Mouse (Mus musculus) layer of hippocampus, postnatal 25 days (tissue): ENCODE measurements at regions not wholly inside any gene's neighbourhood (a gene's known extent, or its start where the extent isn't known, plus 50 kb on each side); places are given as distances from the start of the nearest gene placed in this dataset.
A peak's percentile ranks its signal among the peaks of the same experiment; 100 is the strongest.

ENCODE experiments used
- DNase-seq, 2 experiments: peaks; one replicate each; pipeline ENCODE4 v3.0.0; 2022; ENCODE audit warnings: mixed read lengths in 2 of 2, low spot score in 1 of 2; ENCODE audit errors: extremely low spot score in 1 of 2

DNA sequence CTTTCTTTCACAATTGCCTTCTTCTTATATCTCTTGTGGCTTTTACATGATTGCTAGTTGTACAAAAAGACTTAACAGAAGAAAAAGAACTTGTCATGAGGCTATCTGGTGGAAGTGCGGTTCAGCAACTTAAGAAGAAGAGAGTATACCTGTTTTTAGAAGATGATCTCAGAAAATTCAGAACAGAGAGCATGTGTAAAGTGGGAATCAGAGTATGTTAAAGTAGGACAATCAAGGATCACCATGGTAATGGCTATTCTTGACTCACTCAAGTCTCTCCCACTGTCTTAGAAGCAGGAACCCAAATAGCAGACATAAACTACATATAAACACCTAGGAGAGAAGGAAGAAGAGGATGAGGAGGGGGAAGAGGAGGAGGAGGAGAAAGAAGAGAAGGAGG lies 857.9 kb upstream of the Nr2f1 start:
- DNase-seq, result no peak

DNA sequence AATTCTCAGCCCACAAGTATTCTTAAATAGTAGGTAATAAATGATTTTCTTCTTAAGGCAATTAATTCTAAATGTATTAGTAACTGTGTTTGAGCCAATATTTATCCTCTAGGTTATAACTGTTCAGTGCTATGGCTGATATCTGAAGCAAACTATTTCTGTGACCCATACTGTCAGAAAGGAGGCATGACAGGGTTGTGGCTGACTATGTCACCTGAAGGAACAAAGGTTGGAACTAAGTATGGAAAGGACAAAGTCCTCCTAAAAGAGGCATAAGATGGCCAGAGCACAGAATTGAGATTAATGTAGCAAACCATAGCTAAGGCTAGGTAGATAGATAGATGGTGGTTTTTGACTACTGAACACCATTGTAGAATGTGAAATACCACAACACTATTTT lies 854.9 kb upstream of the Nr2f1 start:
- DNase-seq, result no peak

DNA sequence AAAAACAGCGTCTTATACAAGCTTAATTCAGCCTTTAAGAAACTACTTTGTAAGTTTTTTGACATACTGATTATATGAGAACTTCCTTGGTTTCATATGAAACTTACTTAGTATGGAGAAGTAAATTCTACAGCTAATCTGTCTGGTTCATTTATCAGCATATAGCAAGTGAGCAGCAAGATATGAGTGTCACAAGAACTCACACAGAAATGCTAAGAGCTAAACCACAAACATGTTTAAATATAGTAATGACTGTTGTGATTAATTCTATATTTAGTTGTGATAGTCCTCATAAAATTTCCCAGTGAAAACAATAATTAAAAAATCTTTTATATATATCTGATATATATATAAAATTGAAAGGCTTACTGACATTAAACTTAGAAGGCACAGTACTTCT lies 853.9 kb upstream of the Nr2f1 start:
- DNase-seq, result no peak

DNA sequence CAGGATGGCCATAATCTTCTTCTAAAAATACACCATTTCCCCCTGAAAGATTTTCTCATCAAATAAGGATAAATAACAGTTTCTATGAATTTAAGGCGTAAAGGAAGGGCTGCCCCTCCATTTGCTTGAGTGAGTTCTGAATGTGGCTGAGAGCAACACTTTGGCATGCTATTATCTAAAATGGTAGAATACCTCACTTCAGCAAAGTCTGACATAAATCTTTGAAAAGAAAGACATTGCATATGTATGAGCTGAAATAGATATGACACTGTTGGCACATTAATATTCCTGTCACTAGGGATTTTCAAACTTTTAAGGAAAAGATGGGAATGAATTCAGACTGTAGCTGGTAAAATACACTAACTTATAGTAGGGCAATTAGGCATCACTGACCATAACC lies 847.7 kb upstream of the Nr2f1 start:
- DNase-seq, result no peak

DNA sequence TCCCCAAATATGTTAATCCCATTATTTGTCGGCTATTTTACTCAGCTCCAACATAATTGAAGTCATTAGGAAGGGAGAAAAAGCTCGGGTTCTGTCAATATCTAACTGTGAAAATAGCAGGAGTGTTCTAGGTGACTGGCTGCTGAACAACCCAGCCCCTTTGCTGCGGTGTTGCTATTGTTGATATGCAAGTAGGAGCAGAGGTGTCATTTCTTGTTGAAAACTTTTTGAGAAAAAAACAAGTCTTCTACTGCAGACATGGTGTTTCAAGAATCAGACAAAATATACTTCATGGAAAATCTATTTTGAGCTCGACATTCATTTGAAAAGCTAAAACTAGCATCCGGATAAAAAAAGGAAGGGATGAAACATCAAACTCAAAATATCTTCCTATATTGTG lies 845.1 kb upstream of the Nr2f1 start:
- DNase-seq, result no peak

DNA sequence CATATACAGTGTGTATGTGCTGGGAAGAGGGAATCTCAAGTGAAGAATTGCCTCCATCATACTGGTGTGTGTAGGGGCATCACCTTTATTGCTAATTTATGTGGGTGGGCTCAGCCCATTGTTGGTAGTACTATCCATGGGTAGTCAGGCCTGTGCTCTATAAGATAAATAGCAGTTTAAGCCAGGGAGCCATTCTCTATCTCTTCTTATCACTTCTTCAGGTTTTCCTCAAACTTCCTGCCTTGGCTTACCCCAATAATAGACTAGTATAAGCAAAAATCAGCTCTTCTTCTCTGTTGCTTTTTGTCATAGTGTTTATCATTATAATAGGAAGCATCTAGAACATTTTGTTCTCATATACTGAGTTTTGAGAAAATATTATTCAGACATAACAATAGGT lies 838.3 kb upstream of the Nr2f1 start:
- no peak for DNase-seq

DNA sequence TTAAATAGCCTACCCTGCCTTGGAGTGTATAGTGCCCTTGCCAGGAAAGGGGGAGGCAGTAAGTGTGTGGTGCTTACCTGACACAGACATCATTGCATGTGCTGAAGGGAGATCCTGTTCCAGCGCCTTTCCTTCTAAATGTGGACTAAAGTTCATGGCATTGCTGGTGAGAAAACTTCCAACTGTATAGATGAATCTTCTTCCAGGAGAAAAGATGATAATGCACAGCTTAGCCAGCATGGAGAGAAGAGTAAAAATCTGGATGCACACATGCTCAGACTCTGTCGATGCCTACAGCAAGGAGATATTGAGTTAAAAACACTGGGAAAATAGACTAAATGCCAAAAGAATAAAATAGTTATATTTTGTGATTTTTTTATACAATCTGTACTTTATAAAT lies 835.7 kb upstream of the Nr2f1 start:
- no peak for DNase-seq

DNA sequence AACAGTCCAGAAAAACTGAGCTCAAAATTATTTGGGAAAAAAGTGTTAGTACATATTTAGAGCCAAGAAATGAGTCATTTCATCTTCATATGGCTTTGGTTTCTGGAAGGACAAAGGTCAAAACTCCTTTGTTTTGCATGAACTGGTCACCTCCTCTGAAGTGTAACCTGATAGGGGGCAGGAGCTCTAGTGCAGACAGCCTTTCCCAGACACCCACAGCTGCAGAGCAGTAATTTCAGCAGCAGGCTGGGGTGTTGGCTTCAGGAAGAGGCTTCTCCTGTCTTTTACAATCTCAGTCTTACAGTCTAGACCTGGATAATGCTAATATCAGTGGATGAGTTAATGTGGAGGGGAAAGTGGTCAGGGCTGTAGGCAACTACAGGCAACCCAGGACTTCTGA lies 830.4 kb upstream of the Nr2f1 start:
- no peak for DNase-seq

DNA sequence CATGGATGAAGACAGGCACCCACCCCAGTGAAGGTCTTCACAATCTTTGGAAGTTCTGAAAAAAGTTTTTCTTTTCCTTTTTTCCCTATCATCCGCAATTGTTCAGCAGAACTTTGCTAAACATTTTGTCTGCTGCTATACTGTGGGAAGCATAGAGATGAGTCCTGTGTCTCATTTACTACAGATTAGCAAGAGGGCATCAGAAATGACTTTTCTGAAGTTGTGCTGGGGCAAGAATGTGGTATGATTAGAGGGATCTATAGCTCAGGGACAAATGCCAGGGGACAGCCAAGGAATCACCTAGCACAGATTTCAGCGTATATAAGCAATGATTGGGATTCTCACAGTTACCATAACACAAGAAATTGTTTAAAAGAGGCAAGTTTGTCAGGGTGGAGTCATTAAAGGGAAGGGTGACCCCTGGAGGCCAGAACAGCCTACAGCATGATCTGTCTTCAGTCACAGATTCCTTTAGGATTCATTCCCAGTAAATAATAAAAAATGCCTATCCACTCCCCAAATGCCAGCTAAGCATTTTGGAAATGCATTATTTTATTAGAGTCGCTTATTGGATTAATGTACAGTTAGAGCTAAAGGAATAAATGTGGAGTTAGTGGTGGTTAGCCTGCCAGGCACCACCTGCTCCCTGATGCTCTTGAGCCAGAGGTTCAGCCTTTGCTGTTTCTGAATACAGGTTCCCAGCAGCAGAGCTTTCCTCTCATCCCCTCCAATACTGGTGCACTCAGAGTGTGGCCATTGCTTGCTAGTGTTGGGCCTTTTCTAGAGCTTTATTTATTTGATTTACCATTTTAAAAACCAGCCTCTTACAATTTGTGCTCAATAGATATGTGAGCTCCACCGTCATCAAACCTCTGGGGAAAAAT lies 828.6 kb upstream of the Nr2f1 start:
- peak; percentile 11 to 55 for DNase-seq

DNA sequence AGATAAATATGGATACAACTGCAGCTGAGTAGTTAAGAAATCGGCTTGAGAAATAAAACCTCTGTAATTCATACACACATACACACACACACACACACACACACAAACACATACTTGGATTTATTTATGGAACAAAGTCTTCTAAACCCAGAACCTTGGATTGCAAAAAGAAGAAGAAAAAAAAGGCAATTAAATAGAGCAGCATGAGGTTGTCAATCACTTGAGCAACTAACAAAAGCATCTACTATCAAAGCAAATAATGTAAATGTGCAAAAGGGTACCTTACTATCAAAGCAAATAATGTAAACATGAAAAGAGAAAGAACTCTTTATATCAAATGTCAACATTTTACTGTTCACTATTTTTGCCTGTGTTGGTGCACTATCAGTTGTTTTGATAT lies 826.1 kb upstream of the Nr2f1 start:
- DNase-seq, result no peak

DNA sequence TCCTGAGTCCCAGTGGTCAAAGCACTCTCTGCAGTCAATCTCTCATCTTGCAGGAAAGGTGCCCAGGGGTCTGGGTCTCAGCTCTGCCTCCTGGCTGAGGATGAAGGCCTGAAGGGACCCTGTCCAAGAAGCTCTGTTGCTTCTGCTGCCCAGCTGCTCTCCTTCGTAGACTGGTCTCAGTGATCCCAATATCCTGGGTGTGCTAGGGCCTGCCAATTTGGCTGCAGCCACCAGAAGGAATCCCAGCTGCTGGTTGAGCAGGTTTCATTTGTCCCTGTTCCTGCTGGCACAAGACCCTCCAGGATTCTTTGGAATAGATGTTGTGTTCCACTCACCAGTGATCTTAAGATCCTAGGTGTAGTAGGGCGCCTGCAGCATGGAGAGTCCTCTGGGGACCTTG lies 818.5 kb upstream of the Nr2f1 start:
- DNase-seq, result no peak

DNA sequence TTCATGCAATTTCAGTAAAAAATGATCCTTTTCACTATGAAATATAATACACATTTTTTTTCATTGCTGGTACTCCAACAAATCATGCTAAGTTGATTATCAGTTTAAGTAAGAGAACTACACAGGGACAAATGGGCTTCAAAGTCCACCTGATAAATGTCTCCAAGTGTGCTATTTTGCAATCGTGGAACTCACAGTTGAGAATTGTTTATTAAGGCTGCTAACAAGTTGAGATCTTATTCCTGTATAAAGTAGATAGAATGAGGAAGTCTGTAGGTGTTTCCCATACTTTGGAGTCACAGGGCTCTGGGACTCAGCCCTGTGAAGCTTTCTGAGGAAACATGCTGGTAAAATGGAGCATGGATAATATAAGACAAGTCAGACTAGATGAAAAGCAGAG lies 803.8 kb upstream of the Nr2f1 start:
- no peak for DNase-seq

DNA sequence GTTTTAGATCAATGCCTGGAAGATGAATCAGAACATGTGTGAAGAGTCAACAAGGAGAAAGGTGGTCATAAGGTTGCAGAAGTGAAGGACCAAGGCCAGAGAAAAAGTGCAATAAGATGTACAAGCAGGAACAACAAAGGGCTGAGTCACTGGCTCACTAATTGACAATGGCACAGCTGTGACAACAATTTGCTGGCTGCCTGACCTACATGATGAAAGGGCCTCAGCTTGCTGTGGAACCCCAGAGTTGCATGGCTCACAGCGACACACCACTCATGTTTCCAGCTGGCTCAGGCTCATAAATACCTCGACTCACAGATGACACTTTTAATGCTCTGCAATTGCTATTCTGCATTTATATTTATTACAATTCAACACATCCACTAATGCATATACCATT lies 799.3 kb upstream of the Nr2f1 start:
- no peak for DNase-seq

DNA sequence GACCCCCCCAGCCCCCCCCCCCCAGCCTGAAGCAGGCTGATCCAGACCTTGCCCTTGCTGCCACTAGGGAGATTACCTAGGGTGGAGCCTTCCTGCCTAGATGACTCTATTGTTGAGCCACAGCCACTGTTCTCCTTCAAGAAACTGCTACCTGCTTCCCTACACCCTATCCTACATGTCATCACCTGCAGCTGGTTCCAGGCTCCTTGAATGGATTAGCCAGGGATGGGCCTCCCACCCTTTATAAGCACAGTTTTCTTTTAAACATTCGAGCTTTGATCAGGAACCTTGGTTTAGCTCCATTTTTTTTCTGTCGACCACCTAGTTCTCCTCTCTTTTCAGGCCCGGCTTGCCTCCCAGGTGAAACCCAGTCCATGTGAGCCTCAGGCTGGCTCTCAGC lies 792.8 kb upstream of the Nr2f1 start:
- DNase-seq, result no peak

DNA sequence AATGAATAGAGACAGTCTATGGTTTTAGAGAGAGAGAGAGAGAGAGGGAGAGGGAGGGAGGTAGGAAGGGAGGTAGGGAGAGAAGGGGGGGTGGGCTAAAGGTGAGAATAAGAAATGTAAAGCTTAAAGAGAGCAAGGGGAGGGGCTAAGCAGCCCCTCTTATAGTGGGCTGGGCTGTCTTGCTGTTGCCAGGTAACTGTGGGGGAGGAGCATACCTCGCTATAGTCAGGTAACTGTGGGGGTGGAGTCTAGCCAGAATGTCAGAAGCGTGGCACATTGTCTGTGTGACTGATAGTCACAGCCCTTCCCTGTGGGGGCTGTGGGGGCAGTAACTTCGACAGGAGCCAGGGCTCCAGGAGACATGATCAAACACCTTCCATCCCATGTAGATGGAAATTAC lies 786.4 kb upstream of the Nr2f1 start:
- DNase-seq, result no peak

DNA sequence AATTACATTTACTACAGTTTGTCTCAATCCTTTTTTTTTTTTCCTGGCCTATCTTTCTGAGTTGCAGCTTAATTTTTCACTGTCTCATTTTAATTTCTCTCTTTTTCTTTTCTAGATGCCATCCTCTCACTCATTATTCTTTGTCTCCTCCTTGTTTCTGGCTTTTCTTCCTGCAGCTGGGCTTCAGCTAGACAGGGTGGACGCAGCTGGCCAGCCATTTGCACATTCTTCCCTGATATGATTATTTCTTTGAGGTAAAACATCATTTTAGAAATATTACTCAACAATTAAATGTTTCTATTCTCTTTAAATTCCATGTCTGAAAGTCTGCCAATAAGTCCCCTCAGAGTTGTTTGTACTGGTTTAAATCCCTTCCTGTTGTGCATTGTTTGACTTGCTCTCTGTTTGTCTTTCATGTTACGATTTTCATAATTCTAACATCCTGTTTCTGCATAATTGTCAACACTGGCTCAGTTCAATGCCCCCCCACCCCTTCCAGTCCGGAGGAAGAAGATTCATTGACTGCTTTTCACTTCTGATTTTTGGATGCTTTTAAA lies 777.7 kb upstream of the Nr2f1 start:
- DNase-seq, result no peak

DNA sequence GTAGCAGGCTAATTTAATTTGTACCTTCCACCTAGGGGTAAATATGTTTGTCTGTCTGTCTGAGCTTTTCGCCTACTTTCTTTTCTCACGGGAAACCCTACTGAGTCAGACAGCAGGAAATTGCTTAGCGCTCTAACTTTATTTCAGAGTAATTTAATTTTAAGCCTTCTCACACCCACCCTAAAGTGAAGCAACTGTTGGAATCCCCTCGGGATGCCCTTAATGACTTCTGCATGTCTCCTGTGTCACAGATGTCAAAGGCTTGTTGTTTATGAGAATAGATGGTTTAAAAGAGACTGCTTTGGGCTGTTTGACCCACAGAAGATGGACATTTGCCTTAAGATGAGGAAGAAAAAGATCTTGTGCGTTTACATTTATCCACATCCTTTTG lies 738.8 kb upstream of the Nr2f1 start:
- no peak for DNase-seq

DNA sequence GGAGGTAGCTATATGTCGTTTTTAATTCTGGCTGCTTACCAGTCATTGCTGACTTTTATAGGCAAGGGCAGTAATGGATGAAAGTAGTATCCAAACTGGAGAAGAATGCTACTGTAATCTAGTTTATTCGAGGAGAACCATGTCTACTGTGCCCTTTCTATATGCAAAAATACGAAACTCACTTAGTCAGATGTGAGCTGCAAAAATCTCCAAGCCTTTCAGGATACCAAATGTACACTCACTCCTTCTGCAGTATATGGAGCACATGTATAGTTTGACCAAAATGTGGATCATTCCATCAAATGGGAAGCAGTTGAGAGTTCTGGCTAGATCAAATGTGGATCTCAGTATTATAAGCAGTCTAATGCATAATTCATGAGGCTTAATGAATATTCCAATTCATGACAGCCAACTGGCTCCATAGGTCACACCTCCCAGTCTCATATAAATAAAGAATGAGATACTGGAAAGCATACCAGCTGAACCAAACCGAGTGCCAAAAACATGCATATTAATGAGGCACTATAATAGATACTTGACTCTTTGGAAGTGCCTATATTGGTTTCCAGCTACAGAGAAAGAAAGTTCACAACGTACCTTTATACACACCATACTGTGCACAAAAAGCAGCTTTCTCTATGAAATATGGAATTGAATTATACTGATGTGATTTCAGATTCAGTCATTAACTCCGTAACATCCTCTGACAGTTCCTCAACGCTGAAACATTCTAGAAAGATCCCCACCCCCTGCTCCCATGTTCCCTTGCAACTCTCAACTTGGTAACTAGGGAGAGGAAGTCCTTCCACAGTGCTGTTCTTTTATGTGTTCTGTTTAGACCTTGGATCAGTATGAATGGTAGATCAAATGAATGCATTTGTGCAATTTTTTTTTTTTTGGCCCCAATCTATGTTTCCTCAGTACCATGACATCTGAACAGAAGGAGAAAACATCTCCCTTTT lies 738.1 kb upstream of the Nr2f1 start:
- DNase-seq, result no peak

DNA sequence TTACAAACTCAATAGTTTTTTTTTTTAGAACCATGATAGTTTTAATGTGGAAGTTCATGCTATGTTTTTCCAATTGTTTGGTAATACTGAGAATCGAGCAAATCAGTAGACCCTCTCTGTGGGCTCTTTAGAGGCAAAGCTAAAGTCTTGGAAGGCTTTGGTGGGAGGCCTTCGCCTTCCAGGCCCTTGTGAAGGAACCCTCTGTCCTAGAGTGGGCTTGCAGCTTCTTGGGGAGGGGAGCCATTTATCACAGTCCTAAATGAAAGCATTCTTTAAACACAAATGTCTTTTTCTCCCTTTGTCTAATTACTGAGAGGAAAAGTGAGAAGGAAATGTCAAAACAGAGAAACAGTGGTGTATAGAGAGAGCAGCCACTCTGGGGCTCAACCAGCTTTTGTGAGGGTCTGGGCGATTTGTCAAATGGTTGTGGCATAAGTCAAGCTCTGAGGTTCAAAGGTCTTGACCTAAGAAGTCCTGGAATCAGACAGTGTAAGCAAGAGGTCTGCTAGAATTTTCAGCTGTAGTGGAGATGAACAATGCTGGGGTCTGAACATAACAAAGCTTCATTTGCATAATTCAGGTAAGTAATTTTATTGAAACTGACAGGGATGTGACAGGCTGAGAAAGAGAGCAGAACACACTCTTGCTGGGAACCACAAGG lies 736.6 kb upstream of the Nr2f1 start:
- DNase-seq, result no peak

DNA sequence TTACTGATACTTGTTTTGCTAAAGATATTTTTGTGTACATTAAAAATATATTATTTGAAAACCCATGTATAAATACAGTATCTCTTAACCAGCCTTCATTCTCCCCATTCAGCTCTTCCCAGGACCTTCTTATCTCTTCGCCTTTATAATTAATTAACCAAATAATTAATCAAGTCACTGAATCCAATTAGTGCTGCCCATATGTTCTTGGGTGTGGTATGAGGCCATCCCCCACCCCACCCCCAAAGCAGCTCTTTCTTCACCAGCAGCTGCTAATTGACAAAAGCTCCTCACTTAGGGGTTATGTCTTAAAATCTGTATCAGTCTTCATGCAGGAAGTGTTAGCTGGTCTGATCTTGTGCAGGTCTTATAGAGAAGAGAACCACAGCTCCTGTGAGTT lies 728.8 kb upstream of the Nr2f1 start:
- no peak for DNase-seq

DNA sequence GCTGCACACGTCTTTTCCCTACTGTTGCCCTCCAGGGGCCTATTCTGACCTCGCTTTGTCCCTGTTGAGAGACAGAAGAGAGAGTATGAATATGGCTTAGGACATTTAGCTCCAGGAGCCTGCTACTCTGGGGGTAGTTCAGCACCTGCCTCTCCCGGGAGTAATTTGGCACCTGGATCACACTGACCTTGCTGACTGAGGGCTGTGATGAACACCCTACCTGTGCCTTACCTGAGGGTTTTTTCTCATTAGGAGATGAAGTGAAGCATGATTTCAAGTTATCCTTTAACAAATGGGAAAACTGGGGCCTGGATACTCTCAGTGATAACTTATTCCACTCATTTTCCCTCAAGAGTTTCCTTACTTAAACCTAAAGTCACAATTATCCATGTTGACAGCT lies 721.2 kb upstream of the Nr2f1 start:
- no peak for DNase-seq
